Mouse (Mus musculus) urinary bladder, adult 2 months (tissue): ENCODE measurements around the gene Vmn2r15. TPM values are rescaled to one million over a fixed set of nuclear protein-coding genes. Genes with fewer than 3 reads are reported as not detected.

Experiments used
- DNase-seq: peaks from one replicate; pipeline ENCODE4 v3.0.0; 2022; ENCODE audit warnings: low spot score
- polyA plus RNA-seq: library from polyadenylated mRNA; depleted of rRNA; stranded (reverse); fragments of >200 nt; gene quantifications from 2 replicates; pipeline ENCODE4 v1.2.3, GENCODE M21; 2012; rRNA removed

Gene Vmn2r15
- polyA plus RNA-seq = not detected in 2 replicates

- DNase-seq = no peak
These were observed at the start of gene Vmn2r15 for GRCm38 (mm10) chr5:109297544-109297943. TSS of gene Vmn2r15 (minus strand) at chr5:109297644.

GRCm38 (mm10) chr5:109329862-109330261 lies 32.4 kb upstream of the Vmn2r15 start, which contains the start of gene Vmn2r16:
TSS of gene Vmn2r16 (plus strand) at chr5:109330162.
- no peak for DNase-seq

GRCm38 (mm10) chr5:109294655-109295054 lies 2.8 kb downstream of the Vmn2r15 start:
- no peak for DNase-seq

Other genes with a start within 250 kb of the Vmn2r15 start
- not detected in 2 replicates for gene Vmn2r11, start 238.1 kb downstream of the Vmn2r15 start, polyA plus RNA-seq
- not detected in 2 replicates for gene Vmn2r12, start 199.7 kb downstream of the Vmn2r15 start, polyA plus RNA-seq
- gene Vmn2r13, start 105.4 kb downstream of the Vmn2r15 start, polyA plus RNA-seq = not detected in 2 replicates
- gene Vmn2r14, start 72.9 kb downstream of the Vmn2r15 start, polyA plus RNA-seq = not detected in 2 replicates
- gene Vmn2r16, start 32.5 kb upstream of the Vmn2r15 start, polyA plus RNA-seq = not detected in 2 replicates
- not detected in 2 replicates for gene Vmn2r17, start 122.0 kb upstream of the Vmn2r15 start, polyA plus RNA-seq